Mouse (Mus musculus): ENCODE measurements around the gene Ssbp3. TPM values are rescaled to one million over a fixed set of nuclear protein-coding genes. Genes with fewer than 3 reads are reported as not detected.

The Ssbp3 gene
- polyA plus RNA-seq, 1 experiment from 2014 or later = 214 TPM

DNA sequence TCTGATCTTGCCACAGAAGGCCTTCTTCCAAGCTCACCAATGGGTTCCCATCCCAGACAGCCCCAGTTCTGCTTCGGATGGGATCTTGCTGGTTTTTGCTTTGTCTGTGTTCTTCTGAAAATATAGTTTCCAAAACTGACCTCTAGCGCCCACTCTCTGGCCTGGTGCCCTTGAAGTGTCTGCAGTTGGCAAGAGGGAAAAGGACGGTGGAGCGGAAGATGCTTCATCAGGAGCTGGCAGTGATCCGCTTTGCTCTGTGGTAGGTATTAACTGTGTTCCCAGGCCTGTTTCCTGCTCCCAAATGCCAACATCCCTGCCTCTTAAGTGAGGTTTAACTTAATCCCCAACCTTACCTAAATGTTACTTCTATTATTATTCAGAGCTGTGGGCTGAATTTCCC is 43.3 kb downstream of the Ssbp3 start:
- Histone ChIP-seq H3K4me1 (peaks cover 93% of the 10 kb centered on the region), H3K27me3 (no peaks in the 10 kb centered on the region), H3K36me3 (replicated peaks) (no peaks in the 10 kb centered on the region), H3K9me3 (no peaks in the 10 kb centered on the region), H3K27ac (peak overlapping the region; percentile 50; the same call in 1 of the 2 replicates), H3K4me3 (replicated peaks) (no peak overlapping the region), H3K9ac (no peak overlapping the region), H3K4me2 (no peak overlapping the region)
- no peak for ATAC-seq (ENCODE audit: low FRiP score)
- WGBS = 58% methylated on average over 5 of the region's 5 CpGs

DNA sequence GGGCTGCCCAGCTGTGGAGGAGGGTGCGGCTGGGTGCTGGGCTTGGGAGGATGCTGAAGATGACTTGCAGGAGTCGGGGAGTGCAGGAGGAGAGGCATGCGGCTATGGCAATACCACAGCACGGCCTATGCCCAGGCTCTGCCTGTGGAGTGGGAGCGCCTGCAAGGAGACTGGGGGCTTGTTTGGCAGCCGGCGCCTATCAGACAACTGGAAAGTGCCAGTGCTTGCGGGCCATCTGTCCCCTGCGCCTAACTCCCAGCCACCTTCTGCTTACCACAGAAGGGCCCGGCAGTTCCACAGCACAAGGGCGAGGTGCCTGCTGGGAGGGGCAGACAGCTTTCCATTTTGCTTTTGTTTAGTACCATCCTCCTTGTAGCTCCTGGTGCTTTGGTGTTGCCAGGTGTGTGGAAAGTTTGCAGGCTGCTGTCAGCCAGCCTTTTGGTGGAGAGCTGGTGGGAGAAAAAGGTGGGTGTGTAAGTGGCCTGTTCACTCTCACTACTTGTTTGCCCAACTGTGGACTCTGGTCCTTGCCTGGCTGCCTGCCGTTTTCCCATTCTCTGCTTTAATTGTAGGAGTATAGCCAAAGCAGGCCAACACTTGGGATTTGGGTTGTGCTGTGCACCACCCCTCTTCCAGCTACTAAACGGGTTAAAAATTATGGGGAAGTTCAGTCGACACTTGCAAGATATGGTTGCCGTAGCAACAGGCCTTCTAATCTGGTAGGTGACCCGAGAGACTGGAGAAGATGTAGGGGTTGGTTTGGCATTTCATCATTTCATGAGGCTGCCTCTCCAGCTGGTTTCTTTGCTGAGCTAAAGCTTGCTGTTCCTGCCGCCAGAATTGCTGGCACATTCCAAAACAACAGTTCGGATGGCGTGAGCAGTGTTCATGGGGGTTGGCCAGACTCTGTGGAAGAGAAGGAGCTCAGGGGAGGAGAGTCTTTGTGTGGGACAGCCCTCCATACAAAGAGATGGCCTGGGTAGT is 45.5 kb downstream of the Ssbp3 start:
- Histone ChIP-seq H3K9ac (0 out of 2 replicates have a peak overlapping the region, but pooled peaks have one; percentile 21), H3K27me3 (no peaks in the 10 kb centered on the region)

DNA sequence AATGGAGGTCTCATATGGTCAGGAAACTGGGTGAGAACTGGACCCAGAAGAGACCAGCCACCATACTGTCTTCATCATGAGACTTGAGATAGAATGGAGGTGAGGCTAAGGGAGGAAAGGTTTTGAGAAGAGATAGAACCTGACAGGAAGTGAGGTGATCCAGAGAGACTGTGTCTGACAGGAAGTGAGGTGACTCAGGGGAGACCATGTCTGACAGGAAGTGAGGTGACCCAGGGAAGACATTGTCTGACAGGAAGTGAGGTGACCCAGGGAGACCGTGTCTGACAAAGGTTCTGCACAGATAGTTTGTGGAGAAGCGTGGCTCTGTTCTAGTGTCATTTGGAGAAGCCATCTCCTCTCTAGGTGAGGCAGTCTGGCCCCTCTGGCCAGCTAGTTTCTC is 47.6 kb downstream of the Ssbp3 start:
- WGBS = 86% methylated on average over 2 of the region's 2 CpGs
- Histone ChIP-seq H3K9ac (no peak overlapping the region), H3K4me2 (no peak overlapping the region), H3K27me3 (no peaks in the 10 kb centered on the region), H3K36me3 (replicated peaks) (no peaks in the 10 kb centered on the region), H3K4me1 (peaks cover 96% of the 10 kb centered on the region), H3K27ac (peak overlapping the region; percentile 84; the same call in 1 of the 2 replicates), H3K4me3 (replicated peaks) (no peak overlapping the region), H3K9me3 (no peaks in the 10 kb centered on the region)
- no peak for ATAC-seq (ENCODE audit: low FRiP score)

More for the DNA sequence above, 45.5 kb downstream of the Ssbp3 start:
- H3K9me3 ChIP-seq = no peaks in the 10 kb centered on the region
- peak overlapping the region; percentile 68 for H3K27ac ChIP-seq
- H3K4me2 ChIP-seq = peak overlapping the region; percentile 21
- peak; percentile 47 for ATAC-seq (ENCODE audit: low FRiP score)
- H3K4me3 ChIP-seq (replicated peaks) = no peak overlapping the region
- WGBS = 48% methylated on average over 19 of the region's 19 CpGs
- peaks cover 93% of the 10 kb centered on the region for H3K4me1 ChIP-seq
- no peaks in the 10 kb centered on the region for H3K36me3 ChIP-seq (replicated peaks)

DNA sequence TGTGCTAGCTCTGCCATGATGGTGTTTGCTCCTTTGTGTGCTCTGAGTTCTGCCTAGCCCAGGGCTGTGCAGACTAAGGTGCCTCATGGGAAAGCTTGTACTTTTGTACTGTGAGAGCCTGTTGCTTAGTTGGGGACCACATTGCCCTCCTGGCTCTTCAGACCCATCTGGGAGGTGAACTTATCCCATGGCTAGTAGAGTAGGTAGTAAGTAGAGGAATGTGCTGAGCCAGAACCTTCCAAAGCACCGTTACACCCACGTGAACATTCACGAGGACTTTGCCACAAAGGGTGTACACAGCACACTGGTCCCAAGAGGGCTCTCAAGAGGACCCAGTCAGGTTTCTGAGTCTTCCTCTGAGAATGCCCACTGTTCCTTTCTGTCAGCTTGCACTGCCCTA is 48.1 kb downstream of the Ssbp3 start:
- peaks cover 95% of the 10 kb centered on the region for H3K4me1 ChIP-seq
- WGBS = 75% methylated on average over 3 of the region's 3 CpGs
- ATAC-seq (ENCODE audit: low FRiP score) = no peak

DNA sequence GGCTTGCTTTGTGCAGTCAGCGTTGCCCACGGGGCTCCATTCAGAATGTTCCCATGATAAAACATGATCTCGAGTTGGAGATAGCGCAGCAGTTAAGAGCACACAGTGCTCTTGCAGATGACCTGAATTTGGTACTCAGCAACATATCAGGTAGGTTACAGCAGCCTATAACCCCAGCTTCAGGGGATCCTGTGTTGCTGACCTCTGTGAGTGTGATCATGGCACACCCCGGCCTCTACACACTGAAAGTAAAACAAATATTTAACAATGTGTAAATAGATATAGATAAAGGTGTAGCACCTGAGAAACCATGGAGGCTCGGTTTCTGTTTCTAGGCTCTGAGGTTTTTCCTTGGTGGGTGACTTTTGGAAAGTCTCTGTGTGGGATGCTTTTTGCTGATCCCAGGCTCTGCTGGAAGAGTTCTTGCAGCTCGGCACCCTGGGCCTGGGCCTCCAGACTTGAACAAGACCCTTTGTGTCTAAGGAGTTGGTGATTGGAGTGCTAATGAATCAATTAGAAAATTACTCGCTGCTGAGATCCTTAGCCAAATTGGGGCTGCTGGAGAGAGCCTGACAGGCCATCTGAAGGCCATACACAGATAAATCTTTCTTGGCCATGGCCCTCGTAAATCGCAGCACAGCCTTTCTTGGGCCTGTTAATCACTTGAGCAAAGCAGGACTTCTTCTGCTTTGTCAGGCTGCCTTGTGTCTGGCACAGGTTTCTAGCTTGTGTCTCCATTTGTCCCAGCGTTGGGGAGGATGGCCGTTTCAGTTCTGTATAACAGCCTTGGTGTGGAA is 49.2 kb downstream of the Ssbp3 start:
- peak overlapping the region; percentile 40; the same call in 1 of the 2 replicates for H3K9ac ChIP-seq
- 0 out of 2 replicates have a peak overlapping the region, but pooled peaks have one; percentile 15 for H3K4me2 ChIP-seq

More for the DNA sequence above, 48.1 kb downstream of the Ssbp3 start:
- Histone ChIP-seq H3K4me3 (replicated peaks) (no peak overlapping the region), H3K36me3 (replicated peaks) (no peaks in the 10 kb centered on the region), H3K4me2 (no peak overlapping the region), H3K9ac (no peak overlapping the region), H3K27ac (peak overlapping the region; percentile 84; the same call in 1 of the 2 replicates), H3K9me3 (no peaks in the 10 kb centered on the region), H3K27me3 (no peaks in the 10 kb centered on the region)

DNA sequence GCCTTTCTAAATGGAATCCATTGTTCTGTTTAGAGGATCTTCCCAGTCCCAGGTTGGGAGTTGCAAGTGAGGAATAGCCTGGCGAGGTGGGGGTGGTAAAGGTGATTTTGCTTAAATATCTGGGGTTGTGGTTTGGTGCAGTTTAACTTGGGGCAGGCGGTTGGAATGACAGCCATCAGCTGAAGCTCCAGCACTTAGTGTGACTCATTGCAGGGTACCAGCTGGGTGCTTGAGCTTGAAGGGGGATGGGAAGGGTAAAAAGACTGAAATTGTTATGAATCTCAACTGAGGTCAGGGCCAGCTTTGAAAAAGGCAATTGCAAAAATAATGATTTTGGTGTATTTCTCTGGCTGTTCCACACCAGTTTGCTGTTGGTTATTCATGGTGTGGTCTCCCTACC is 50.0 kb downstream of the Ssbp3 start:
- H3K27me3 ChIP-seq = no peaks in the 10 kb centered on the region

More for the DNA sequence above, 49.2 kb downstream of the Ssbp3 start:
- H3K27me3 ChIP-seq = no peaks in the 10 kb centered on the region
- 56% methylated on average over 12 of the region's 12 CpGs for WGBS
- H3K9me3 ChIP-seq = no peaks in the 10 kb centered on the region
- peak overlapping the region; percentile 84 for H3K27ac ChIP-seq
- no peak overlapping the region for H3K4me3 ChIP-seq (replicated peaks)
- H3K4me1 ChIP-seq = peaks cover 95% of the 10 kb centered on the region
- ATAC-seq (ENCODE audit: low FRiP score) = no peak; the same call in 1 of the 2 replicates
- no peaks in the 10 kb centered on the region; the same call in 1 of the 2 replicates for H3K36me3 ChIP-seq (replicated peaks)

DNA sequence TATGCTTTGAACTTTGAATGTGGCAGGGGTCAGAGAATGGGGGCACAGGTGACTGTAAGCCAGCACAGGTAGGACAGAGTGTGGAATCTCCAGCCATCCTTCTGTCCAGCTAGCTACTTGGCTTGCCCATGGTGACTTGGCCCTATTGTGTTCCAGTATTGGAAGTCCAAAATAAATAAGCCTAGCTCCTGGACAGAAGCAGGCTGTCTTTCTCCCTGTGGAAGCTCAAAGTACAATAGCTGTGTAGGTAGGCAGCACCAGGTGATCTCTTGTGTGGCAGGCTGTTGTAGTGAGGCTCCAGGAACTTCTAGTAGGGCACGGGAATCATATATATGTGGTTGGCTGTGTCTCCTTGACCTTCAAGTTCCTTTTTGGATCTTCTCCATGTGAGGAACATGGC is 50.8 kb downstream of the Ssbp3 start:
- Histone ChIP-seq H3K27me3 (no peaks in the 10 kb centered on the region), H3K9me3 (no peaks in the 10 kb centered on the region), H3K9ac (no peak overlapping the region), H3K4me1 (peaks cover 91% of the 10 kb centered on the region), H3K4me3 (replicated peaks) (no peak overlapping the region), H3K36me3 (replicated peaks) (peaks cover 7% of the 10 kb centered on the region; the same call in 1 of the 2 replicates), H3K27ac (no peak overlapping the region), H3K4me2 (no peak overlapping the region)
- no peak for ATAC-seq (ENCODE audit: low FRiP score)
- 94% methylated on average over 1 of the region's 1 CpGs for WGBS

More for the DNA sequence above, 50.0 kb downstream of the Ssbp3 start:
- Histone ChIP-seq H3K27ac (peak overlapping the region; percentile 84), H3K9me3 (no peaks in the 10 kb centered on the region), H3K4me2 (0 out of 2 replicates have a peak overlapping the region, but pooled peaks have one; percentile 15), H3K9ac (no peak overlapping the region), H3K4me1 (peaks cover 95% of the 10 kb centered on the region), H3K36me3 (replicated peaks) (peaks cover 6% of the 10 kb centered on the region; the same call in 1 of the 2 replicates), H3K4me3 (replicated peaks) (no peak overlapping the region)
- no peak for ATAC-seq (ENCODE audit: low FRiP score)
- 76% methylated on average over 2 of the region's 2 CpGs for WGBS

DNA sequence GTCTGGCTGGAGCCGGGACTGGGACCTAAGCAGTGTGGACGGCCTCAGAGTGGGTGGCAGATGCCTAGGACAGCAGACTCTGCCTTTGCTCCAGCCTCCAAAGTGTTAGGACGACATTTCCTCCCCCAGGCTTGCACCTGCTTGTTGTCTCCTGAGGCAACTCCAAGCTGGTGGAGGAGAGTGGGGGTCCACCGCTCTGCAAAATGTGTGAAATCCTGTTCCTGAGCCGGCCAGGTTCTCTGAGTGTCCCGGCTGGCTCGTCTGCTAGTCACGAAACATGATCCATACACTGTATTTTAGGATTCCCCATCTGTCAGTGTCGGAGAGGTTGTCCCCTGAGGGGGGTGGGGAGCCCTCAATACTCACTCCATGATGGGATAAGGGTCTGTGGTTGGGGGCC is 53.9 kb downstream of the Ssbp3 start:
- no peak overlapping the region for H3K4me3 ChIP-seq (replicated peaks)
- H3K9ac ChIP-seq = no peak overlapping the region
- no peak overlapping the region for H3K4me2 ChIP-seq
- peaks cover 89% of the 10 kb centered on the region for H3K4me1 ChIP-seq
- H3K9me3 ChIP-seq = no peaks in the 10 kb centered on the region
- ATAC-seq (ENCODE audit: low FRiP score) = 0 out of 2 replicates have a peak, but pooled peaks have one; percentile 17
- H3K27ac ChIP-seq = no peak overlapping the region
- WGBS = 71% methylated on average over 9 of the region's 9 CpGs
- H3K27me3 ChIP-seq = no peaks in the 10 kb centered on the region
- H3K36me3 ChIP-seq (replicated peaks) = peaks cover 10% of the 10 kb centered on the region; the same call in 1 of the 2 replicates

DNA sequence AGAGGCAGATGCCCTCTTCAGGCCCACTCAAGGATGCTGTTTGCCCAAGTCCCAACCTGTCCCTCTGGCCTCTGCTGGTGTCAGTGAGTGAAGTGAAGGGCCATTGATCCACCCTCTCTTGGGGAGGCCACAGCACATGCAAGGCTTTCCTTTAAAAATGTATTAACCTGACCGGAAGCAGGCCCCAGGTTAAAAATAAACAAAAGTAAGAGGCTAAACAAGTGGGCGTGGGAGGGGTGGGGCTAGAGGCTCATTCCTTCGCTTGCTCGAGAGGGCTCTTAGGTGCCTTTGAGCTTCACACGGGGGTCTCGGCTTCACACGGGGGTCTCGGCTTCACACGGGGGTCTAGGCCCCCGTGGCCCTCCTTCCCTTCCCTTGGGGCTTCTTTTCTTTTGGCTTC is 54.5 kb downstream of the Ssbp3 start:
- WGBS = 67% methylated on average over 10 of the region's 10 CpGs
- Histone ChIP-seq H3K4me1 (peaks cover 89% of the 10 kb centered on the region), H3K36me3 (replicated peaks) (peaks cover 10% of the 10 kb centered on the region; the same call in 1 of the 2 replicates), H3K27ac (no peak overlapping the region), H3K9ac (no peak overlapping the region), H3K4me2 (no peak overlapping the region), H3K4me3 (replicated peaks) (no peak overlapping the region), H3K27me3 (no peaks in the 10 kb centered on the region), H3K9me3 (no peaks in the 10 kb centered on the region)
- no peak for ATAC-seq (ENCODE audit: low FRiP score)

DNA sequence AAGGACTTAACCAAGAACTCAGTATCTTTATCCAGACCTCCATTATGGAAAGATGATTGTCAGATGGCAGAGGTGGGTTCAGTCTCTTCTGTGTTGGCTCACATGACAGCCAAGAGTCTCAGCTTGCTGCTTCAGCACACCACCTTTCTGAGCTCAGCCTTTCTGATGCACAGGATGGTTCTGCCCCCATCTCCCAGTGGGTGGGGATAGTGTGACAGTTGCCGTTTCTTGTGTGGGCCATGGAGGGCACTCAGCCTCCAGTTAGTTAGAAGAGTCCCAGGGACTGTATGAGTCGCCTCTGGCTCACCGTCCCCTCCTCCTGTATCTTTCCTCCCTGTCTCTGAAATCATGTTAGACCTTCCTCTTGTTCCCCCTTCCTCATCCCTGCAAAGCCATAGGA is 55.9 kb downstream of the Ssbp3 start:
- peaks cover 10% of the 10 kb centered on the region; the same call in 1 of the 2 replicates for H3K36me3 ChIP-seq (replicated peaks)
- WGBS = 84% methylated on average over 3 of the region's 3 CpGs

DNA sequence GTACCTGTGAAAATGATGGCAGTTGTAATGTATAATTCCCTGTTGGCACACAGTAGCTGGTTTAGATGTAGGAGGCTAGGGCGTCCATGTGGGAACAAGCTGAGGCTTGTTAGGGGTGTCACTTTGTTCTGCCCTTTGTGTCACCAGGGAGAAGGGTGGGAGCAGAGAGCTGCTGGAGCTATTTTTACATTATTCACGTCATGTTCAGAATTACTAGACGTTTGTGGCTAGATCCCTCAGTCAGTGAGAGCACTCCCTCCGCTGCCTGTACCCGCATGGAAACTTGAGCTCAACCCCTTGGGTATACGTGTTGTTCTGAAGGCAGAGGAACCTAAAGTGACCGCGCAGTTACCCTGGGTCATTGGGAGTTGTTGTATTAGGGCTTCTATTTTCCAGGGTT is 58.4 kb downstream of the Ssbp3 start:
- no peak for ATAC-seq (ENCODE audit: low FRiP score)
- Histone ChIP-seq H3K9ac (no peak overlapping the region), H3K4me2 (no peak overlapping the region), H3K27me3 (no peaks in the 10 kb centered on the region), H3K27ac (peak overlapping the region; percentile 46; the same call in 1 of the 2 replicates), H3K36me3 (replicated peaks) (peaks cover 10% of the 10 kb centered on the region; the same call in 1 of the 2 replicates), H3K9me3 (no peaks in the 10 kb centered on the region), H3K4me1 (peaks cover 89% of the 10 kb centered on the region), H3K4me3 (replicated peaks) (no peak overlapping the region)
- 77% methylated on average over 8 of the region's 8 CpGs for WGBS

More for the DNA sequence above, 55.9 kb downstream of the Ssbp3 start:
- H3K9ac ChIP-seq = no peak overlapping the region
- no peaks in the 10 kb centered on the region for H3K27me3 ChIP-seq
- no peak overlapping the region for H3K27ac ChIP-seq
- H3K4me1 ChIP-seq = peaks cover 88% of the 10 kb centered on the region
- no peaks in the 10 kb centered on the region for H3K9me3 ChIP-seq
- H3K4me2 ChIP-seq = no peak overlapping the region
- no peak overlapping the region for H3K4me3 ChIP-seq (replicated peaks)
- no peak for ATAC-seq (ENCODE audit: low FRiP score)

DNA sequence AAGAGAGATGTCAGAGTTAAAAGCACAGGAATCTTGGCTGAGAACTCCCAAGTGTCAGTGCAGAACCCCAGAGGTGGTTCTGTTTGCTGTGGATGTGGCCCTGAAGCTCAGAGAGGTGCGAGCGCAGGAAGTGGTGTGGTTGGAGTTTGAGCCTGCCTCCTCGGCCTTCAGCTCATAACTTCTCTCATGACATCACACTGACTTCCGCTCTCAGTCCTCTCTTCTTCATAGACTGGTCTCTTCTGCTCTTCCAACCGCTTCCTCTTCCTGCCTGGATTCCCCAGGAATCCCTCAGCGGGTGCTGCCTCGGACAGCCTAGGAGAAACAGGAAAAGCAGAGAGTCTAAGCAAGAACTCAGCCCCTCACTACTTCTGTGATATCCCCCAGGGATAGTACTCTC is 60.3 kb downstream of the Ssbp3 start:
- 90% methylated on average over 7 of the region's 7 CpGs for WGBS
- no peaks in the 10 kb centered on the region for H3K9me3 ChIP-seq
- H3K4me1 ChIP-seq = peaks cover 89% of the 10 kb centered on the region
- no peak overlapping the region for H3K9ac ChIP-seq
- ATAC-seq (ENCODE audit: low FRiP score) = no peak
- H3K27ac ChIP-seq = no peak overlapping the region
- peaks cover 9% of the 10 kb centered on the region for H3K36me3 ChIP-seq (replicated peaks)
- H3K4me3 ChIP-seq (replicated peaks) = no peak overlapping the region
- H3K27me3 ChIP-seq = no peaks in the 10 kb centered on the region
- no peak overlapping the region for H3K4me2 ChIP-seq
